9 mouse cellular contexts compared by ENCODE assay signal in the genomic region with DNA sequence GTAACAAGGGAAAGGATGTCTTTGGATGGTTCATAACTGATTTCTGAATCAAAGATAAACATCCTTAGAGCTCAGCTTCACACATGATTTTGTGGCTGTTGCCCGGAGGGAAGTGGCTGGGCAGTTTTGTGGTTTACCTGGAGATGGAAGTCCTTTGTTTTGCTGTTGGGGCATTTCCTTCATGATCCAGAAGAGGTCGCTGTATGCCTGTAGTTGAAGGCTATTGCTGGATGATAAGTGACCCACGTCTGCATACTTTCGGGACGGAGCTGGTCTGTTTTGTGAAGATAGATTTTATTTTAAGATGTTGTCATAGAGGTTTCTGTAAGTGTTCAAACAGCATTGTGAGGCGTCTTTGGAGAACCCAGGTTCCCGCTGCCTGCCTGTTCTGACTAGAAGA.
DNase-seq lines count a peak whose midpoint lies in the region; ATAC-seq and TF ChIP-seq lines count a peak whose summit lies in the region.
"Had no signal": no experiment of that assay in that cellular context is flagged by ENCODE, and none has a peak within 500 bp of the region (broad histone marks: within the 10 kb centered on the region; RNA-seq: fewer than 3 reads in every experiment).

No protein-coding gene starts in this region.

- no peak overlapping the region for H3K4me2 ChIP-seq in heart, postnatal 0 days (ENCODE audit: low read depth, low read length)
- H3K4me2 ChIP-seq in heart, embryonic 11.5 days, result no peak overlapping the region
- H3K4me2 ChIP-seq in hindbrain, embryonic 13.5 days, result no peak overlapping the region
- H3K4me2 ChIP-seq in midbrain, postnatal 0 days (ENCODE audit: low read depth, low read length, poor library complexity, severe bottlenecking), result no peak overlapping the region
- H3K4me2 ChIP-seq: limb, embryonic 15.5 days had no signal

- H3K27ac ChIP-seq in heart, postnatal 0 days (ENCODE audit: low read depth), result no peak overlapping the region
- H3K27ac ChIP-seq in heart, embryonic 11.5 days (ENCODE audit: low read depth, low read length), result no peak overlapping the region
- H3K27ac ChIP-seq in cortical plate, adult 2 months (ENCODE audit: insufficient read depth, low read length), result no peak overlapping the region
- peak overlapping the region; percentile 59 for H3K27ac ChIP-seq in hindbrain, embryonic 13.5 days
- no peak overlapping the region for H3K27ac ChIP-seq in midbrain, postnatal 0 days (ENCODE audit: low read depth, low read length)
- H3K27ac ChIP-seq: limb, embryonic 15.5 days had no signal

- H3K9ac ChIP-seq in heart, postnatal 0 days (replicated peaks; ENCODE audit: low read depth, low read length), result no peak overlapping the region
- H3K9ac ChIP-seq in heart, embryonic 11.5 days (ENCODE audit: low read depth, low read length), result no peak overlapping the region
- peak overlapping the region; percentile 25; the same call in 1 of the 2 replicates for H3K9ac ChIP-seq in hindbrain, embryonic 13.5 days
- H3K9ac ChIP-seq in midbrain, postnatal 0 days (replicated peaks; ENCODE audit: low read length, poor library complexity, severe bottlenecking), result no peak overlapping the region
- H3K9ac ChIP-seq: limb, embryonic 15.5 days had no signal

- peak; percentile 80 for TF ChIP-seq CTCF in heart, postnatal 0 days (IDR thresholded peaks at IDR 0.05; ENCODE audit: low read depth)
- peak; percentile 77 for TF ChIP-seq CTCF in cortical plate, adult 2 months (IDR thresholded peaks at IDR 0.05; ENCODE audit: extremely low read depth, insufficient read depth, low read length)
- TF ChIP-seq CTCF in midbrain, postnatal 0 days (IDR thresholded peaks at IDR 0.05), result peak; percentile 93

- TF ChIP-seq POLR2A in cortical plate, adult 2 months (IDR thresholded peaks at IDR 0.05; ENCODE audit: extremely low read depth, insufficient read depth, low read length), result no peak

- DNase-seq in heart, postnatal 0 days (ENCODE audit: low spot score), result peak; percentile 35
- DNase-seq in ZHBTc4 (ENCODE audit: low read depth, low spot score), result peak; percentile 76
- peak; percentile 58 to 63 for DNase-seq in left cerebral cortex, postnatal 10 days (ENCODE audit: extremely low spot score in 1 of 2, low spot score in 2 of 2)
- DNase-seq in midbrain, postnatal 0 days (ENCODE audit: low spot score), result peak; percentile 85
- peak; percentile 40 for DNase-seq in thymus, postnatal 4 days

- peaks cover 27% of the 10 kb centered on the region for H3K4me1 ChIP-seq in heart, postnatal 0 days (ENCODE audit: control insufficient read depth, insufficient read depth)
- H3K4me1 ChIP-seq in heart, embryonic 11.5 days (ENCODE audit: control insufficient read depth, insufficient read depth, low read length), result peaks cover 34% of the 10 kb centered on the region
- H3K4me1 ChIP-seq in cortical plate, adult 2 months (ENCODE audit: control insufficient read depth, insufficient read depth, low read length), result peaks cover 3% of the 10 kb centered on the region
- peaks cover 66% of the 10 kb centered on the region for H3K4me1 ChIP-seq in hindbrain, embryonic 13.5 days (replicated peaks)
- H3K4me1 ChIP-seq in midbrain, postnatal 0 days (ENCODE audit: insufficient read depth, low read length), result peaks cover 6% of the 10 kb centered on the region

- H3K36me3 ChIP-seq in heart, postnatal 0 days (replicated peaks; ENCODE audit: control insufficient read depth, insufficient read depth, low read length), result no peaks in the 10 kb centered on the region
- no peaks in the 10 kb centered on the region for H3K36me3 ChIP-seq in heart, embryonic 11.5 days (ENCODE audit: control insufficient read depth, insufficient read depth, low read length)
- H3K36me3 ChIP-seq in hindbrain, embryonic 13.5 days, result no peaks in the 10 kb centered on the region
- H3K36me3 ChIP-seq in midbrain, postnatal 0 days (ENCODE audit: insufficient read depth, low read length), result no peaks in the 10 kb centered on the region
- H3K36me3 ChIP-seq: limb, embryonic 15.5 days had no signal

- TF ChIP-seq EP300 in heart, postnatal 0 days (IDR thresholded peaks at IDR 0.05; ENCODE audit: low read depth), result no peak

- H3K27me3 ChIP-seq in heart, postnatal 0 days (ENCODE audit: control insufficient read depth, insufficient read depth, low read length), result no peaks in the 10 kb centered on the region
- H3K27me3 ChIP-seq in heart, embryonic 11.5 days (ENCODE audit: control insufficient read depth, insufficient read depth, low read length), result no peaks in the 10 kb centered on the region
- no peaks in the 10 kb centered on the region for H3K27me3 ChIP-seq in hindbrain, embryonic 13.5 days
- H3K27me3 ChIP-seq in midbrain, postnatal 0 days (ENCODE audit: insufficient read depth, low read length), result no peaks in the 10 kb centered on the region
- H3K27me3 ChIP-seq: limb, embryonic 15.5 days had no signal

- ATAC-seq in heart, postnatal 0 days (ENCODE audit: insufficient read depth, low read depth), result no peak
- no peak for ATAC-seq in heart, embryonic 11.5 days (replicated peaks; ENCODE audit: insufficient number of reproducible peaks, low FRiP score, low TSS enrichment)
- ATAC-seq in hindbrain, embryonic 13.5 days (ENCODE audit: low FRiP score), result no peak
- peak; percentile 42; the same call in 1 of the 2 replicates for ATAC-seq in midbrain, postnatal 0 days (ENCODE audit: low FRiP score)

- H3K9me3 ChIP-seq in heart, postnatal 0 days (replicated peaks; ENCODE audit: control insufficient read depth, low read length), result no peaks in the 10 kb centered on the region
- no peaks in the 10 kb centered on the region for H3K9me3 ChIP-seq in heart, embryonic 11.5 days (replicated peaks; ENCODE audit: control insufficient read depth, low read length)
- no peaks in the 10 kb centered on the region for H3K9me3 ChIP-seq in hindbrain, embryonic 13.5 days
- no peaks in the 10 kb centered on the region for H3K9me3 ChIP-seq in midbrain, postnatal 0 days (ENCODE audit: low read length)
- H3K9me3 ChIP-seq: limb, embryonic 15.5 days had no signal

- intact Hi-C loops in left cerebral cortex, postnatal 10 days (cut with DNase I), result loop anchor here (2.0 to 5.0 kb wide), 2 partner anchors 1172 to 1302 kb away; no protein-coding TSS in a partner anchor

- no peak overlapping the region for H3K4me3 ChIP-seq in heart, postnatal 0 days (ENCODE audit: low read depth, low read length)
- no peak overlapping the region for H3K4me3 ChIP-seq in heart, embryonic 11.5 days (ENCODE audit: low read depth, low read length)
- H3K4me3 ChIP-seq in cortical plate, adult 2 months (ENCODE audit: insufficient read depth, low read length), result no peak overlapping the region
- no peak overlapping the region for H3K4me3 ChIP-seq in hindbrain, embryonic 13.5 days
- no peak overlapping the region for H3K4me3 ChIP-seq in midbrain, postnatal 0 days (ENCODE audit: low read depth, low read length)
- H3K4me3 ChIP-seq: limb, embryonic 15.5 days had no signal

- WGBS in heart, postnatal 0 days, result 32% methylated on average over 7 of the region's 7 CpGs
- 48% methylated on average over 7 of the region's 7 CpGs for WGBS in heart, embryonic 11.5 days (ENCODE audit: insufficient replicate concordance)
- WGBS in hindbrain, embryonic 13.5 days, result 46% methylated on average over 7 of the region's 7 CpGs
- 21% methylated on average over 7 of the region's 7 CpGs for WGBS in midbrain, postnatal 0 days

Comparison
In these comparisons a context has a peak if more than half of its experiments do, and no peak if none do; other contexts are left out.
1. DNase-seq: peak in every context shown above with its lines; median percentile 85 in midbrain, postnatal 0 days; 76 in ZHBTc4; 60 in left cerebral cortex, postnatal 10 days; 40 in thymus, postnatal 4 days; 35 in heart, postnatal 0 days.